Mouse (Mus musculus): ENCODE data around the gene Raver2. TPM values are rescaled to one million over a fixed set of nuclear protein-coding genes. Genes with fewer than 3 reads are reported as not detected.

The Raver2 gene
- polyA plus RNA-seq, 1 experiment from 2014 or later: 9.8 TPM

DNA sequence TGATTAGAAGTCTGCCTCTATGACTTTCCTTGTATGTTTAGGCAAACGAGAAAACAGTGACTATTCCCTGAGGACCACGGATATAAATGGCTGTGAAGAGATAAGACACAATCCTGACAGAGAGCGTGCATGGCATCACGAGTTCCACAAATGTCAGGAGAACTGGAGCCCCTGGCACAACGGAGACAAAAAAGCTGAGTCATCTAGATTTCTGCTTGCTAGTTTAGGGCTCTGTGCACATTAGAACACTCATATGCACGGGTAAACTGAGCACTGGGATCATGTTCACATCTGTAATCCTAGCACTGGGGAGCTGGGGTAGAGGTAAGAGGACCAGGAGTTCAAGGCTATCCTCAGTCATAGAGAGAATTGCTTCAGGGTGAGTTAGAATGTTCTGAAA lies 111.1 kb downstream of the Raver2 start:
- H3K4me3 ChIP-seq (replicated peaks): no peak overlapping the region
- WGBS: 69% methylated on average over 6 of the region's 6 CpGs
- no peak overlapping the region for H3K27ac ChIP-seq
- ATAC-seq (ENCODE audit: insufficient read depth, low FRiP score, low read depth): no peak
- H3K36me3 ChIP-seq: peaks cover 33% of the 10 kb centered on the region
- no peak overlapping the region for H3K4me2 ChIP-seq
- no peaks in the 10 kb centered on the region; the same call in 1 of the 2 replicates for H3K4me1 ChIP-seq
- no peaks in the 10 kb centered on the region for H3K9me3 ChIP-seq
- no peak overlapping the region for H3K9ac ChIP-seq
- H3K27me3 ChIP-seq (replicated peaks): no peaks in the 10 kb centered on the region

DNA sequence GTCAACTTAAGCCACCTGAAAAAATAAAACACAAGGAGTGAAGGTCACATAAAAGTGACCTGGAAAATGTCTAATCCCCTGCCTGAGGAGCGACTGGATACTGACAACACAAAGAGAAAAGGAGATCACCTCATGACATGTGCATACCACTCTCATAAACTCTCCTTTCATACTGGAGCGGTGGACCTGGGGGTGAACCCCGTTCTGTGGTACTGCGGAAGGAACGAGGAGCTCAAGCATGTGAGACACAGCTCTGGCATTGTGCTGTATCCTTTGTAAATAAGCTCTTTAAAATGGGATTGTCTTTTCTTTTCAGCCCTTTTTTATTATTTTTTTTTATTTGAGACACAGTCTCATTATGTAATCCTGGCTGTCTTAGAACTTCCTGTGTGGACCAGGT lies 111.9 kb downstream of the Raver2 start:
- H3K27me3 ChIP-seq (replicated peaks): no peaks in the 10 kb centered on the region
- H3K4me2 ChIP-seq: no peak overlapping the region
- H3K9me3 ChIP-seq: no peaks in the 10 kb centered on the region
- H3K9ac ChIP-seq: no peak overlapping the region
- 71% methylated on average over 5 of the region's 5 CpGs for WGBS
- peaks cover 31% of the 10 kb centered on the region for H3K36me3 ChIP-seq
- H3K27ac ChIP-seq: no peak overlapping the region
- peaks cover 5% of the 10 kb centered on the region; the same call in 1 of the 2 replicates for H3K4me1 ChIP-seq
- ATAC-seq (ENCODE audit: insufficient read depth, low FRiP score, low read depth): no peak
- no peak overlapping the region for H3K4me3 ChIP-seq (replicated peaks)

DNA sequence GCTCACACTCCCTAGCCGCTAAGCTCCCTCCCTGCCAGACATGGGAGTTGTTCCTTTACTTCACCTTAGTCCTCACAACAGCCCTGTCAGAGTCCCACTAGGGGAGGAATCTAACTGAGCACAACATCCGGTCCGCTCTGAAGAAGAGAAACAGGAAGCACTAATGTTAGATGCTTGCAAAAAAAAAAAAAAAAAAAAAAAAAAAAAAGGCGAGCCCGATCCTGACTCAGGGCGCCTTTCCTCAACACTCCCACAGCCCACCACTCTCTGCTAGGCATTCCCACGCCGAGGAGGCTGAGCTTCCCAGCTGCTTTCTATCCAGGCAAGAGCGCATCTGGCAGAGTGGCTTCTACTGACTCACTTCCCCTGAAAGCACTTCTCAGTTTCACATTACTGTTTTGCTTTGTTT lies 113.8 kb downstream of the Raver2 start:
- H3K9me3 ChIP-seq: no peaks in the 10 kb centered on the region
- no peak overlapping the region for H3K4me3 ChIP-seq (replicated peaks)
- H3K36me3 ChIP-seq: peaks cover 21% of the 10 kb centered on the region
- peaks cover 6% of the 10 kb centered on the region; the same call in 1 of the 2 replicates for H3K4me1 ChIP-seq
- H3K27ac ChIP-seq: peak overlapping the region; percentile 71
- no peak overlapping the region for H3K4me2 ChIP-seq
- H3K27me3 ChIP-seq (replicated peaks): no peaks in the 10 kb centered on the region
- WGBS: 36% methylated on average over 9 of the region's 9 CpGs
- peak; percentile 63; the same call in 1 of the 2 replicates for ATAC-seq (ENCODE audit: insufficient read depth, low FRiP score, low read depth)
- no peak overlapping the region for H3K9ac ChIP-seq

DNA sequence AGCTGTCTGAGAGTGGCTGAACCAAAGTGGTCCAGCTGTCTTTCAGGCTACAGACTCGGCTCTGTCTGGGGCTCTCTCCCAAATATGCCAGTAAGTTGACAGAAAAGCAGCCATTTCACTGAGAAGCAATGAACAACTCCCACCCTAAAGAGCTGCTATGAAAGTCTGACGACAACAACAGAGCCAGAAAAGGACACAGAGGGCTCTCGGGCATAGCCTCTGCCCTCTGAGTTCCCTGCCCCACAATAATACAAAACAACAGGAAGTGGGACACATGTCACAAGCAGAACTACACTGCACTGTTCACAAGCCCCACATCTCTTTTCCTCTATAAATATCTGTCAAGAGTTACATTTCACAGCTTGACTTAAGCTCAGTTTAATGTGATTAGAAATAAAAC lies 116.4 kb downstream of the Raver2 start:
- H3K27me3 ChIP-seq (replicated peaks): no peaks in the 10 kb centered on the region
- H3K36me3 ChIP-seq: peaks cover 17% of the 10 kb centered on the region
- H3K4me2 ChIP-seq: no peak overlapping the region
- no peaks in the 10 kb centered on the region for H3K9me3 ChIP-seq
- WGBS: 43% methylated on average over 3 of the region's 3 CpGs
- H3K9ac ChIP-seq: no peak overlapping the region
- no peak overlapping the region; the same call in 1 of the 2 replicates for H3K27ac ChIP-seq
- no peak overlapping the region for H3K4me3 ChIP-seq (replicated peaks)
- peaks cover 6% of the 10 kb centered on the region; the same call in 1 of the 2 replicates for H3K4me1 ChIP-seq
- no peak for ATAC-seq (ENCODE audit: insufficient read depth, low FRiP score, low read depth)

DNA sequence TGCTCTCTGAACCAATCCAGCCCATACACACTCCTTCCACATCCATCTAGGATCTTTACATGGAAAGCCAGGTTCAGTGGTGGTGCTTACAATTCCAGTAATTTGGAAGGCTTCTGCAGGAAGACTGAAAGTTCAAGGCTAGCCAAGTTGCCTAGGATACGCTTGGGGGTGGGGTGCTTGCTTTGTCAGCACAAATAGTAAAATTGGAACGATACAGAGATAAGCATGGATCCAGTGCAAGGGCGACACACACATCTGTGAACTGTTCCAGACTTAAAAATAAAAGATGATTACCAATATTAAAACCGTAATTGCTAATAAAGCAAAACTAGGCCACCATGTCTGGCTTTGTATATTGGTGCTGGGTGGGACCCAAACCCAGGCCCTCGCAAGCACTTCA lies 117.8 kb downstream of the Raver2 start:
- no peaks in the 10 kb centered on the region for H3K27me3 ChIP-seq (replicated peaks)
- no peaks in the 10 kb centered on the region for H3K9me3 ChIP-seq
- H3K4me2 ChIP-seq: no peak overlapping the region
- no peak overlapping the region for H3K4me3 ChIP-seq (replicated peaks)
- H3K36me3 ChIP-seq: peaks cover 12% of the 10 kb centered on the region
- H3K9ac ChIP-seq: no peak overlapping the region
- WGBS: 75% methylated on average over 5 of the region's 5 CpGs
- H3K27ac ChIP-seq: no peak overlapping the region
- no peak for ATAC-seq (ENCODE audit: insufficient read depth, low FRiP score, low read depth)
- H3K4me1 ChIP-seq: peaks cover 6% of the 10 kb centered on the region; the same call in 1 of the 2 replicates

DNA sequence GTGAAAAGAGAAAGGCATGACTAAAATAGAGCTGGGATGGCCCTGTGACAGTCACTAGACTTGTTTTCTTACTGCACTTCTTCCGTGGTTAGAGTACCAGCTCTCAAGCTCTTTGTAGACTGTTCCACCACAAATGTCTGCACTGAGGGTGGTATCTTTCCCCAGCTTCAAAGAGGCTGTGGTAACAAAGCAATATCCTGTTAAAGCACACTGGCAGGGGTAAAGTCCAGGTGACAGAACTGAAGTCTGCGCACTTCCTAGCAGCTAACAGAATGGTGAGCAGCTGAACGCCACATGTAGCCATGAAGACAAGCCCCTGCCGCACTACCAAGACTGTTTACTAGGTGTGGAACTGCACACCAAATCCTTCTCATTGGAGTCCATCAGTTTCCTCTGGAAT lies 118.6 kb downstream of the Raver2 start:
- Histone ChIP-seq H3K4me1 (peaks cover 6% of the 10 kb centered on the region; the same call in 1 of the 2 replicates), H3K4me2 (no peak overlapping the region), H3K27me3 (replicated peaks) (no peaks in the 10 kb centered on the region), H3K4me3 (replicated peaks) (no peak overlapping the region), H3K36me3 (peaks cover 9% of the 10 kb centered on the region; the same call in 1 of the 2 replicates), H3K9ac (no peak overlapping the region), H3K9me3 (no peaks in the 10 kb centered on the region), H3K27ac (no peak overlapping the region)
- ATAC-seq (ENCODE audit: insufficient read depth, low FRiP score, low read depth): no peak
- 86% methylated on average over 4 of the region's 4 CpGs for WGBS

DNA sequence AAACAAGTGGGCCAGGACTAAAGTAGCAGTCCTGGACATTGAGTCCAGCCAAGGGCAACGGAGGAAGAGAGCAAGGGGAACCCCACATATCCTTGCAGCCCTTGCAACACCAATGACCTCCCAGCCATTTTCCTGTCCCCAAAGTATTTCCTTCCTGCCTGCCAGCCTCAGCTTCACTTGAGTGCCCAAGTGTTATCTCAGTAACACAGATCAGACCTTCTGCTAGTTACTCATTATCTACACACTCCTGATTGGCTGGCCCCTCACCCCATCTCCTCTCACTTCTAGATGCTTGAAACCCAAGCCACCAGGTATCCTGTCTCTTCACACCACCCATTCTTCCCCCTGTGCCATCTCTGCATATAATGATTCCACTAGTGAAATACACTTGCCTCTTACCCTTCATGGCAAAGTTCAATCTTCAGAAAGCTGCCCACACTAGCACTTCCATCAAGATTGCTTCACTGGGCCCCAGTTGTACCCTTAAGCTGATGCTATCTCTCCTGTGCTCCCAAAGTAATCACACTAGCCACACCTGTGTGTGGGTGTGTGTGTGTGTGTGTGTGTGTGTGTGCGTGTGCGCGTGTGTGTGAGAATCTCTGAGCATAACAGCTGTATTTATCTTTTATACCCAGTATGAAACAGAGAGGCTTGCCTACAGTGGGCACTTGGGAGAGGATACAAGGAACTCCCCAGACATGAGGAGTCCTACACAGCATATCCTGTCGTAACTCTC lies 123.6 kb downstream of the Raver2 start:
- Histone ChIP-seq H3K27ac (no peak overlapping the region), H3K4me1 (0 out of 2 replicates have a peak, but pooled peaks cover 1% of the 10 kb centered on the region), H3K9ac (no peak overlapping the region), H3K36me3 (0 out of 2 replicates have a peak, but pooled peaks cover 5% of the 10 kb centered on the region), H3K4me2 (no peak overlapping the region), H3K27me3 (replicated peaks) (no peaks in the 10 kb centered on the region), H3K4me3 (replicated peaks) (no peak overlapping the region), H3K9me3 (no peaks in the 10 kb centered on the region)
- peak; percentile 75; the same call in 1 of the 2 replicates for ATAC-seq (ENCODE audit: insufficient read depth, low FRiP score, low read depth)
- WGBS: 81% methylated on average over 5 of the region's 5 CpGs

DNA sequence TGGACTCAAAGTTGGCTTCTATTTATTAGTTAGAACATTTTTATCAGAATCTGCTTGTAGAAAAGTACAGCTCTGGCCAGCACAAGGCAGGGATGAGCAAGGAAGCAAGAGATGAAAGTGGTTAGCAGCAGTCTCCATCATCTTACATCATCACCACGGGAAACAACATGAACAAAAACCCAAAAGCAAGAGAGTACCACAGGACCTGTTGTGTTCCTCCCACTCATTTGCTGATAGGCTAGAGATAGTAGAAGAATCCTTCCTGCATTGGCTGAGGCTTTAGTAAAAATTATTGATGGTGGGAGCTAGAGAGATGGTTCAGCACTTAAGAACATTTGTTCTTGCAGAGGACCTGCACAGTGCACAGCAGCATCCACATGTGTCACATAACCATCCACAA lies 125.4 kb downstream of the Raver2 start:
- H3K4me2 ChIP-seq: no peak overlapping the region
- no peaks in the 10 kb centered on the region for H3K9me3 ChIP-seq
- ATAC-seq (ENCODE audit: insufficient read depth, low FRiP score, low read depth): no peak
- H3K27me3 ChIP-seq (replicated peaks): no peaks in the 10 kb centered on the region
- no peak overlapping the region for H3K27ac ChIP-seq
- 69% methylated on average over 1 of the region's 1 CpGs for WGBS
- H3K4me1 ChIP-seq: peaks cover 12% of the 10 kb centered on the region; the same call in 1 of the 2 replicates
- H3K36me3 ChIP-seq: no peaks in the 10 kb centered on the region
- no peak overlapping the region for H3K9ac ChIP-seq
- H3K4me3 ChIP-seq (replicated peaks): no peak overlapping the region

DNA sequence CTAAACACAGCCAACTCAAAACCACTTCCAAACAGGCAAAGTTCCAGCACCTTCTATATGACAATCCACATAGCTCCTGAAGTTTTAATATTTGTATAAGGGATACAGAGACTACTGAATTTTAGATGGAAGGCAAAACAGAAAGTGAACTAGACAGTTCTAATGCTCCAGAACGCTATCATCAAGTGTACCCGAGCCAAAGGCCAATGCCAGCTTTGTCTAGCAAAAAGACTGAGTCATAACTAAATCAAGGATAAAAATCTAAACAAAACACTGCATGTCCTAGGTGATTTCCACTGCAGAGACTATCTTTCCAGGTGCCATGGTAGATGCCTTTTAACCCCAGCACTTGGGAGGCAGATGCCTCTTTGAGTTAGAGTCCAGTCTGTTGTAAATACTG lies 127.6 kb downstream of the Raver2 start:
- Histone ChIP-seq H3K27me3 (replicated peaks) (no peaks in the 10 kb centered on the region), H3K9ac (no peak overlapping the region), H3K4me3 (replicated peaks) (no peak overlapping the region), H3K27ac (no peak overlapping the region), H3K9me3 (no peaks in the 10 kb centered on the region), H3K36me3 (no peaks in the 10 kb centered on the region), H3K4me1 (peaks cover 12% of the 10 kb centered on the region; the same call in 1 of the 2 replicates), H3K4me2 (no peak overlapping the region)
- ATAC-seq (ENCODE audit: insufficient read depth, low FRiP score, low read depth): no peak
- WGBS: 64% methylated on average over 2 of the region's 2 CpGs

DNA sequence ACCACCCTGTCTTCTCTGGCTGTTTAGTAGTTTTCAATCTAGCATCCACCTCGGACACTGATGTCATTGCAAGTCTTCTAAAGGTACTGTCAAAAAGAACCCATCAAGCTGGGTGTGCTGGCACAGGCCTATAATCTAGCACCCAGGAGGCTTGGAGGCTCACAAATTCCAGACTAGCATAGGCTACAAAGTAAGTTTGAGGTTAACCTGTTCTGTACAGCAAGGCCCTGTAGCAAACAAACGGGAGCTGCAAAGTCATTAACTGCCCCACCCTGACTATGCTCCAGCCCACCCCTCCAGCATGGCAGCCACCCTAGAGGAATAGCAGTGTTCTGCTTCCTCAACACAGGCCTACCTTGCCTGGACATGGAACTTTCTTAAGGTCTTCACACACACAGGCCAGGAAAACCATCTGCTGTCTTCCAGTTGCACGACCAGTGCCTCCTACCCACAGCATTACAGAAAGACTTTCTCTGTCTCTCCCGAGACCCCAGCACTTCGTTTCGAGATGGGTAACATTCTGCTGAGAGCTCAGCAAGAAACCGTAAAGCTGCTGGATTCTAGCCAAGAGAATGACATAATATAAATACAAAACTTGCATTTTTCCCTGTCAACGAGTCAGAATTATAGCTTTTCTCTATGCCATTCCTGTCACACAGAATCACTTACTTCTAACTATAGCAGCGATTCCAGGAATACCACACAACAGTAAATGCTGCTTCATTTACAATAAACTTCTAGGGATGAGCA lies 128.8 kb downstream of the Raver2 start:
- Histone ChIP-seq H3K27me3 (replicated peaks) (no peaks in the 10 kb centered on the region), H3K27ac (no peak overlapping the region), H3K9me3 (no peaks in the 10 kb centered on the region), H3K4me3 (replicated peaks) (no peak overlapping the region), H3K4me1 (peaks cover 12% of the 10 kb centered on the region; the same call in 1 of the 2 replicates), H3K36me3 (no peaks in the 10 kb centered on the region), H3K9ac (no peak overlapping the region), H3K4me2 (no peak overlapping the region)
- no peak for ATAC-seq (ENCODE audit: insufficient read depth, low FRiP score, low read depth)
- 41% methylated on average over 9 of the region's 9 CpGs for WGBS

DNA sequence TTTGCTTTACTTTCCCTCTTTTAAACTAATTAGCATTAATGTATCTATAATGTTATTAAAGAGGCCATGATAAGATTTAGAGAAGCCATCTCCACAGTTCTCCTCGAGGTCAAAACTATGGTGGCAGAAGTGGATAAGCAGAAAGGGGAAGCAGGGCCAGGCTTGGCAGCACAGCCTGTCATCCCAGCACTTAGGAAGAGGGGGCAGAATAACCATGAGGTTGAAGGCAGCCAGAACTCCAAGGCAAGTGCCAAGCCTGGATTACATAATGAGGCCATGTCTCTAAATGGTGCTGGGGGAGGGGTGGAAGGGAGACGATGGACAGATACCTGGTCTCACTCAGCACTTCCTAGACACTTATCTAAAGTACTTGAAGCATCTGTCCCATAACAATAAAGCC lies 129.6 kb downstream of the Raver2 start:
- no peaks in the 10 kb centered on the region for H3K27me3 ChIP-seq (replicated peaks)
- H3K36me3 ChIP-seq: no peaks in the 10 kb centered on the region
- H3K4me1 ChIP-seq: peaks cover 19% of the 10 kb centered on the region; the same call in 1 of the 2 replicates
- no peaks in the 10 kb centered on the region for H3K9me3 ChIP-seq
- 28% methylated on average over 2 of the region's 2 CpGs for WGBS
- no peak overlapping the region for H3K4me3 ChIP-seq (replicated peaks)
- no peak overlapping the region for H3K9ac ChIP-seq
- H3K27ac ChIP-seq: no peak overlapping the region
- peak; percentile 22; the same call in 1 of the 2 replicates for ATAC-seq (ENCODE audit: insufficient read depth, low FRiP score, low read depth)
- no peak overlapping the region for H3K4me2 ChIP-seq

Measured in stomach, embryonic 15.5 days (tissue).